Mouse (Mus musculus): ENCODE results near the gene Rad51ap1. TPM values are rescaled to one million over a fixed set of nuclear protein-coding genes. Genes with fewer than 3 reads are reported as not detected.

The Rad51ap1 gene
- polyA plus RNA-seq (2012): 34.6 and 57.7 TPM in 2 replicates

- no peak for TF ChIP-seq GATA1 (IDR thresholded peaks at IDR 0.05; ENCODE audit: low read length)
Measured at GRCm38 (mm10) chr6:126939487-126940171, at the start of gene Rad51ap1, which contains the start of gene D6Wsu163e. TSS of gene Rad51ap1 (minus strand) at chr6:126939587. TSS of gene D6Wsu163e (plus strand) at chr6:126939962.

- no peak for TF ChIP-seq GATA1 (IDR thresholded peaks at IDR 0.05; ENCODE audit: low read length)
Measured at GRCm38 (mm10) chr6:126981539-126982234, 42.3 kb upstream of the Rad51ap1 start.

DNA sequence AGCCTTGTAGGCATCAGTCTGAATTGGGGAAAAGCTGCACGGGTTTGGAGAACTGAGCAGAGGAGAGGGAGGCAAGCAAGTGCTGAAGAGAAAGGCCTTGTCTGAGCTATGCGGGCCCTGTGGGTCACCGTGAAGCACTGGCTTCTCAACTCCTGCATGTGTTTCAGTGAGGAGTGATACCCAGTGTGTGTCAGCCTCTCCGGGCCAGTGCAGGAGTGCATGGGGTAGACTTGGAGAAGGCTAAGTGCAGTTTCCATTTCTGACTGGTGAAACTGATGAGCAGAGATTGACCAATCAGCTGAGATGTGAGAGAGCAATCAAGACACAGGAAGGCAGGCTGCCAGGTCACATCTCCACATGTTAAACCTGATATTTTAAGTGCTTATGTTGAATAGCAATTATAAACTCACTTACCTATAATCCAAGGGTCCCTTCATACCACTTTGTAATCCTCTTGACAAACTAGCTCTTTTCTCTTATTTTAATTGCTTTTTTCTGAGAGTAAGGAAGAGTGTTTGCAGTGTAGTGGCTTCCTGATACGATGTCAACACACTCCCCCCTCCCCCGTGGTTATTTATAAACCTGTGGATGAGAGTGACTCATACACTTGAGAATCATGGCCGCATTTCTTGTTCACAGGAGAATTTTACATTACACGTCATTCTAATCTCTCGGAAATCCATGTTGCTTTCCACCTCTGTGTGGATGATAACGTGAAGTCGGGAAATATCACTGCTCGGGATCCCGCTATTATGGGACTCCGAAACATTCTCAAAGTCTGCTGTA, 27.0 kb upstream of the Rad51ap1 start:
- TF ChIP-seq GATA1 (IDR thresholded peaks at IDR 0.05; ENCODE audit: low read length): no peak

DNA sequence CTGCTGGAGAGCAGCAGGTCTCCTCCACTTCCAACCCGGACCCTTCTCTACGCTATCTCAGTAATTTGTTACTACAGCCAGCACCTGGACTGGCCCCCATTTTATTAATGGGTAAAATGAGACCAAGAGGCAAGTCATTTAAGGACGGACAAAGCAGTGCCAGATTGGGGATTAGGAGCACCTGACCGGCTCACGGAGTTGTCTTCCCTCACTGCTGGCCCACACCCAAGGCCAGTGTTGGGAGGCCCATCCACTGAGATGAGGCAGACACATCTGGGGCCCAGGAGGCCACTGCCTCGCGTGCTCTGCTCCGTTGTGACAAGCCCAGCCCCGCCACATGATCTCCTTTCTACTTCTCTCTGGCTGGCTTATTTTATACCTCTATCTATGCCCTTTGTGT, 24.0 kb upstream of the Rad51ap1 start:
- TF ChIP-seq GATA1 (IDR thresholded peaks at IDR 0.05; ENCODE audit: low read length): no peak

GRCm38 (mm10) chr6:126962709-126963108, 23.3 kb upstream of the Rad51ap1 start:
- no peak for TF ChIP-seq GATA1 (IDR thresholded peaks at IDR 0.05; ENCODE audit: low read length)

DNA sequence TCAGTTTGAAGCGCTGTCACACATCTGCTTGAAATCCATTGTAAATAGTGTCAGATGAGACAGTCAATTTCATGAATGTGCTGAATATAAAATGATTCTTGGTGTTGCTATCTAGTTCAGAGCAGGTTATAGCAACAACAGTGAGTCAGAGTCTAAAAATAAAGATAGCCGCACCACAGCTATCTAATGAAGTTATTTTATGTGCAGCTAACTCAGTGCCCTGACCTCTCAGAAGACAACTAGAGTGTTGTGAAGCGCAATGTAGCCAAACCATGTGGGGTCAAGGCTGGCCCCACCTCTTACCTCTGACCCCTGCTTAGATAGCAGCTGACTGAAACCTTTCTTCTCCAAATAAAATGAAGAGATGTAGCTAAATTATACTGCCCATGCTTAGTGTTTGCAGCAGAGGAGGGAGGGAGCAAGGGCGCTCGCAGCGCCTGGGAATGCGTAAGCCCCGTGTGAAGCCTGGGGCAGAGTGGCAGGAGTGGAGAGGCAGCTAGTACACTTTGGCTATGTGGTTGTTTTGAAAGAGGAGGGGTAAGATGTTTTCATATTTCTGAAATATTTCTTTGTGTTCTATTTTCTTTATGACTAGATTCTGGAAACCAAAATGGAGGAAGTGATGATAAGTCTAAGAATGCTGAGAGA, 22.1 kb upstream of the Rad51ap1 start:
- TF ChIP-seq GATA1 (IDR thresholded peaks at IDR 0.05; ENCODE audit: low read length): no peak

- no peak for TF ChIP-seq GATA1 (IDR thresholded peaks at IDR 0.05; ENCODE audit: low read length)
Measured at GRCm38 (mm10) chr6:126955734-126956133, 16.3 kb upstream of the Rad51ap1 start.

DNA sequence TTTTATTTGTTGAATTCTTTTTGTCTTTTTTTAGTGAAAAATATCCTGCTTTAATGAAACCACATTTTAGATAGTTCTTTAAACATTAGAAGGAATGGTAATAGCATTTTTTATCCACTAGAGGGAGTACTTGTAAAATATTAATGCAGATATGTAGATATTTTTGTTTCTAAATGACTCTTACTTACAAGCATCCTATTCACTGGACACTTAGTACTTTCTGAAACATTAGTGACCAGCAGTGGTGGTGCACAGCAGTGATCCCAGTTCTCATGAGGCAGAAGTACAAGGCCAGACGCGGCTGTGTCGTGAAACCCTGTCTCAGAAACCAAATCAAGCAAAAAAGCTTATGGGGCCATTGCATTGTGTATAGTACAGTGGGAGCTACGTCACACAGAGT, 8.9 kb upstream of the Rad51ap1 start:
- TF ChIP-seq GATA1 (IDR thresholded peaks at IDR 0.05; ENCODE audit: low read length): no peak

DNA sequence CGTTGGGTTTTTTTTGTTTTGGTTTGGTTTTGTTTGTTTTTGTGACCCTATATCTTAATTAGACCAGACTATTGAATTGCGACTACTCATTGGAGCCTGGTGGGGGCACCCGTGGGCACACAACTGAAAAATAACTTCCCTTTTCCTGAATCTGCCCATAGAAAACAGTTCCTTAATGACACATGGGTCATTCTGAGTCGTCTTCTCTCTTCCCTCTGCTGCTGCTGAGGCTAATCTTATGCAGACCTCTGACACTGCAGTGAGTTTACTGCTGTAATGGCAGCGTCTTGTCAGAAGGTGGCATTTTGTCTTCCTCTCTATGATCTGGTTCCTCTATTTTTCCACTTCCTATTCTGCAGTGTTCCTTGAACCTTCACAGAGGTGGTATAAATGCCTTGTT, 1.1 kb upstream of the Rad51ap1 start:
- TF ChIP-seq GATA1 (IDR thresholded peaks at IDR 0.05; ENCODE audit: low read length): no peak

- TF ChIP-seq GATA1 (IDR thresholded peaks at IDR 0.05; ENCODE audit: low read length): no peak
Measured at GRCm38 (mm10) chr6:126938853-126939486, 417 bp downstream of the Rad51ap1 start.

GRCm38 (mm10) chr6:126938047-126938446, 1.3 kb downstream of the Rad51ap1 start:
- no peak for TF ChIP-seq GATA1 (IDR thresholded peaks at IDR 0.05; ENCODE audit: low read length)

DNA sequence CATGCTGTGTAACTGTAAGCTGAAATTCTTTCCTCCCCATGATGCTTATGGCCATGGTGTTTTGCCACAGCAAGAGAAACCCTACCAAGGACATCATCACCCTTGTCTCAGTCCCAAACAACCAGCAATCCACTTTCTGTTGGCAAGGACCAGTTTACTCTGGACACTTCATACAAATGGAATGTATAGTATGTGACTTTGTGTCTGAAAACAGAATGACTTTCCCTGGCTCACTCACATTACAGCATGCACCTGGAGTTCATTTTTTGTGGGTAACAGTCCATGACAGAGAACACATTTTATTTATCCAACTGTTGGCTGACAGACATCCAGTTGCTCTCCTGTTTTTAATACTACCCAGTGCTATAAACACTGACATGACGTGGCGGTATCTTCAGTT, 6.5 kb downstream of the Rad51ap1 start:
- no peak for TF ChIP-seq GATA1 (IDR thresholded peaks at IDR 0.05; ENCODE audit: low read length)

GRCm38 (mm10) chr6:126921111-126921881, 18.1 kb downstream of the Rad51ap1 start, which contains the start of gene Dyrk4:
TSS of gene Dyrk4 (minus strand) at chr6:126921839.
- TF ChIP-seq GATA1 (IDR thresholded peaks at IDR 0.05; ENCODE audit: low read length): no peak

GRCm38 (mm10) chr6:126914928-126915327, 24.5 kb downstream of the Rad51ap1 start:
- TF ChIP-seq GATA1 (IDR thresholded peaks at IDR 0.05; ENCODE audit: low read length): no peak

Data from G1E-ER4 (cell line).